Mouse (Mus musculus) A20 (cell line): ENCODE results near the gene Gaa.
A peak's percentile ranks its signal among the peaks of the same experiment; 100 is the strongest.
"Not testable (repeated sequence)": the region's sequence is repeated elsewhere in the genome, so short reads cannot be mapped to it uniquely, and the experiment has no call there.

ENCODE experiments used
- DNase-seq: peaks from one replicate; pipeline ENCODE4 v3.0.0-alpha.2; 2011; ENCODE audit warnings: low read depth, low spot score

The Gaa gene

DNA sequence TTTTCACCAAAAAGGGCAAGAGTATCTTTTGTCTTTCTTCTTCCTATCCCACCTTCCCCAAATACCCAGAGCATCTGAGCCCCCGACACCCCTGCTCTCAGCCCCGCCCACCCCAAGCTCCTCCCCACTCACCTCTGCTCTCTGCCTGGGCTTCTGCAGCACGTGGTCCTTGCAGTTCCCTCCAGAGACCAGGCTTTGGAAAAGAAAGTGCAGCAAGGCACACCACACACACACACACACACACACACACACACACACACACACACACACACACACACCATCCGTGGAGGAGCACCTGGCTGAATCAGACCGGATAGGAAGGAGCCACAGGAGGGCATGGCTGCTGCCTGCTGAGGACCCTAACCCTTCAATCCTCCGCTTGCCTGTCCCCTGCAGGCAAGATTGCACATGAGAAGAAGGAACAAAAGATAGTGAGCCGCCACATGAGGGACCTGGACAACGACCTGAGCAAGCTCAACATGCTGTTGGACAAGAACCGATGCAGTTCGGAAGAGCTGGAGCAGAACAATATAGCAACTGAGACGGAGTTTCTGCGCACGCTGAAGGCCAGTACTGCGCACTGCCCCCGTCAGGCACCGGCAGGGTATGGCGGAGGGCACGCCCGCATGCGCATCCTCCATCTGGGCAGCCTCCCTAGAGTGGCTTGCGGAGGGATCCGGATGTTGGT is 14.7 kb upstream of the Gaa start:
- DNase-seq = no peak

DNA sequence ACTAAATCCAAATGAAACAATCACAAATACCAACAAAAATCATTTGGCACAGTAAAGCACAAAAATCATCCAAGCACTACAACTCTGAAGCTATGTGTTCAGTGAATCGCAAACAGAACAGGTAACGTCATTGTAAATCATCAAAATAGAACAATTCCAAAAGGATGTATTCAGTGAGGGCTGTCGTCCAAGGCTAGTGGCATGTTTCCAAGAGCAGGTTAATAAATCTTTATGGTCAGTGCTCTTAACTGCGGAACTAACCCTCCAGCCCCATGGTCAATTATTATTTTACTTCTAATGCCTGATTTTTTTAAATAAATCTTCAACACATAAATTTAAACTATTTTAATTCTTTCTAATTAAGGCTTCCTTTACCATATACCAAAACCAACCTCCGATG is 11.1 kb upstream of the Gaa start:
- DNase-seq = not testable (repeated sequence)

- DNase-seq = no peak
Observed at GRCm38 (mm10) chr11:119258216-119258571, 9.5 kb upstream of the Gaa start.

DNA sequence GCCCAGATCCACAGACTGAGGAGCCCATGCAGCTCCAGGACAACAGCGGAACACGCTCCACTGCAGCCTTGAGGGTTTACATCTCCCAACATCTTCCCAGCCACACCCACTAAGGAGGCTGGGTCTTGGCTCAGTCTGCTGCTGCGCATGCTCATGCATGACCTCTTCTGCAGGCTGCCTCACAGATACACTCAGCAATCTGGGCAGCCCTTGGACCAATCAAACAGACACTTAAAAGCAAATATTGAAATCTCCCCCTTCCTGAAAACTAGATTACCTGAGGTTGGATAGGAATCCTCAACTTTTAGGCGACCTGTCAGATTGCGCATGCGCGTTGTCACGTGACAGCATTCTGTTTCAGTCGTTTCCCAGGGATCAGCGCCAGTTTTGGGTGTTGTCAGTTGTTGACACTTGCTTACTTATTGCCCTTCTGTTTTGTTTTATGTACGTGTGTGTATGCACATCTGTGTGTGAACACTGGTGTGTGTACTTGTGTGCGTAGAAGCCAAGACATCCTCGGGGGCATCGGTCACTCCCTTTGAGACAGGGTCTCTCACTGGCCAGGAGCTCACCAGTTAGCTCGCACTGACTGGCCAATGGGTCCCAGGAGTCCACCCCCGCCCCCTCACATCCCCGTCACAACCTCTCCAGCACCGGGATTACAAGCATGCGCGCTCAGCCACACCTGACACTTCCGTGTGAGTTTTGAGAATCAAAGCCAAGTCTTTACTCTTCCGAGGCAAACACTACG is 8.9 kb upstream of the Gaa start:
- no peak for DNase-seq

DNA sequence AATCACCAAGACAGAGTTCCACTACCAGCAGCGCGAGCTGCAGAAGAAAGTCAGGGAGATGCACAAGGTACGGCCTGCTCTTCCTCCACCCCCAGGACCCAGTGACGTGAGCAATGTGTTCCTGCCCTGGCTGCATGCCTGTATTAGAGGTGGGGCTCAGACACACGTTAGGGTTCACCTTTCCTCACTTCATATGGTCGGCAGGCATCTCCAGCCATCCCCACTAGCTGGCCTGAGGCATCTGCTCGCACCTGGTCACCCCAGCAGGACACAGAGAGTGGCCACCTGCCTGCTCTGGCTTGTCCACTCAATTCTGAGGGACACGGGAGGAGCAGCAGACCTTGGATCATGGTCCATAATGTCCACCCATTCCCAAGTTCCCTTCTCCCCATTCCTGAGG is 7.7 kb upstream of the Gaa start:
- DNase-seq = no peak

DNA sequence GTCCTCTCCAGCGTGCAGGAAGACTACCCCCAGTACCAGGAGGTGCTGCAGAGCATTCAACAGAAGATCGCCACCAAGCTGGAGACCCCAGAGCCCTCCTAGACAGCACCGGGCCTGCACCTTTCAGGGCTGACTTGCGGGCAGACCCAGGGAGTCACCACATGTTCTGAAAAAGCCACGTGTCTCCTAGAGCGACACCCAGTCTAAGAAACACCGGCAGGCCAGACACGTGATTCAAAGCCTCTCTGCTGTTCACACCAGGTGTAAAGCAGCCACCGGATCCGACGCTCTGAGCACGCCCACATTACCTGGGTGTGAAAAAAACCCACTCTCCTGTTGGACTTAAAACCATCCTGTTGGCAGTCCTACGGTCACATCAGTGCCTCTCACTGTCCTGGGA is 3.3 kb upstream of the Gaa start:
- DNase-seq = no peak

DNA sequence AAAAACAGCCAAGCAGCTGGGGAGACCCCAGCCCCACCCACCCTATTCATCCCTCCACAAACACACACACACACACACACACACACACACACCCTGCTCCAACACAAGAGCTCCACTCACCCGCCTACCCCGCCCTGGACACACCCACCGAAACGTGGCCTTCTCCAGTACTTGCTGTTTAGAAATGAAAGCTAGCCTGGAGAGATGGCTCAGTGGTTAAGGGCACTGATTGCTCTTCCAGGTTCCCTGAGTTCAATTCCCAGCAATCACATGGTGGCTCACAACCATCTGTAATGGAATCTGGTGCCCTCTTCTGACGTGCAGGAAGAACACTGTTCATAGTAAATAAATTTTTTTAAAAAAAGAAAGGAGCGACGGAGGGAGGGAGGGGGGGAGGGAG is 1.9 kb upstream of the Gaa start:
- no peak for DNase-seq

- no peak for DNase-seq
Observed at GRCm38 (mm10) chr11:119267241-119267674, 429 bp upstream of the Gaa start.

DNA sequence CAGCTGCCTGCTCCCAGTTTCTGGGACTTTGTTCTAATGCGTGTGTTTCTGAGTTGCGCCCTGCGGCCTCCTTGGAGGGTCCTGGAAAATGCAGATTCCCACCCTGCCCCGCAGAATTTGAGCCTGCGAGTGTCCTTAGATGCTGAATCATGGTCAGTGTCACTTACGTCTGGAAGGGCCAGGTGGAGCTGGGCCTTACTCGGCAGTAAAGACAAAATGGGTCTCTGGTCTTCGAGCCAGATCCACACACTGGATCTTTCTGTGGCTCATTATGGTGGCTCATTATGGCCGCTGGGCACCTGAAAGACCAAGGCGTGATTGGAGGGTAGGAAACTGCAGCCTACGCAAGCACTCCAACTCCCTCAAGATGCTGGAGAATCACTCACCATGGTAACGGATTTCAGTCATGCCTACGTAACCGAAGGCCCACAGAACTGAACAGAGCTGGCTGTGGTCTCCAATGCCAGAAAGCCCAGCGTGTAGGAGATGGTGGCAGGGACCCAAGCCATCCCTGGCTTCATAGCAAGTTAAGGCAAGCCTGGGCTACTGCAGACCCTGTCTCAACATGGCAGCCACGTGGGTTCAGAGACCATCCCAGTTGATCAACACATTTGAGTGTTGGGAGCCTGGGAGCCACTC is 989 bp downstream of the Gaa start:
- no peak for DNase-seq

GRCm38 (mm10) chr11:119272492-119272891 is 4.8 kb downstream of the Gaa start:
- DNase-seq = not testable (repeated sequence)

DNA sequence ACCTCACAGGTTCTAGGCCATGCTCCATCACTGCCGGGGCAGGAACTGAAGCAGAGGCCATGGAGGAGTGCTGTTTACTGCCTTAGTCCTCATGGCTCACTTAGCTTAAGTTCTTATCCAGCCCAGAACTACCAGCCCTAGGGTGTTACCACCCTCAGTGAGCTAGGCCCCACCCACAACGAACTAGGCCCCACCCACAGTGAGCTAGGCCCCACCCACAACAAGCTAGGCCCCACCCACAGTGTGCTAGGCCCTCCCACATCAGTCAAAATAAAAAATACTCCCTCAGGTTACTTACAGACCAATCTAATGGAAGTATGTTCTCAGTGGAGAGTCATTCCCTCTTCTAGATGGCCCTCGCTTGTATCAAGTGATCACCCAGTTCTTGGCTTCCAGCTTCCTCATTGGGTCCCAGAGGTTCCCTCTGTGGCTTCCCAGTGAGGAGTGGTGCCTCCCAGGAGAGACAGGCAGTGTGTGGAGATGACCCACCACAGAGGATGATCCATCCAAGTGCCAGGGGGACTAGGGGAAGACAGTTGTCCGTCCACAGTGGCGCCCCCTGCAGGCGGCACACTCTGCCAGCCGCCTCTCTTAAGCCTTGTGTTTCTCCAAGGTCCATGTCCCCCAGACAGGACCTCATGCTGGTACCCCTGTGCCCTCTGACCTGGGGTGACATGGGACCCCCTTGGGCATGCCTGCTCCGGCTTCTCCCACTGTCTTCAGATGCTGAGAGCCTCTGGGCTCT is 5.7 kb downstream of the Gaa start:
- DNase-seq = peak; percentile 34

- DNase-seq = no peak
Observed at GRCm38 (mm10) chr11:119281030-119281429, 13.3 kb downstream of the Gaa start.

DNA sequence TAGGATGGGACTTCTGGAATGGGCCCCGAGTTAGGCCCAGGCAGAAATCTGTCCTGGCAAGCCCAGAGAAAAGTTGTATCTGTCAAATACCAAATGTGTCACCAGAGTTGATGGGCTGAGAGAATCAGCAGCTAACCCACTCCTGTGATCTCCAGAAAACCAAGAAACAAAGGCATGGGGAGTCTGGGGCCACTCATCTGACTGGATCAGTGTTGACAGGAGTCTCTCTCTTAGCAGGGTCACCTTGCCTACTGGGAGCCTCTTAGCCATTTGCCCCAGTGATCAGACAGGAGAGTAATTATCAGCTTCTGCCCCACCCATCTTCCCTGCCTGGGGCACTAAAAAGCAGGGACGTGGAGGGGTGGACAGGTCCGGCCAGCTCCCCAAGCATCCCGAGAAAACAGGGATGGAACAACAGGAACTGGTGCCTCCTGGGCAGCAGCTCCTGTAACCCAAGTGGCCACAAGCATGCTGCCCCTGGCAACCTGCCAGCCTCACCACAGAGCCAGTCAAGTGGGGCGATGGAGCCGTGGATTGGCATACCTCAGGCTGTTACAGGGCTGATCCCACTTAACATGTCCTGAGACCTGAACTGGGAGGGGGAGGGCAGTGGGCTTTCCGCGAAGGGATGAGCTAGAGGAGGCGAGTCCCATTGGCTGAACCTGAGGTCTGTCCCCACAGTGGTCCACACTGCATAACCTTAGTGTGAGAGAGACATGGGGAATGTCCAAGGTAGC is 18.3 kb downstream of the Gaa start:
- no peak for DNase-seq

GRCm38 (mm10) chr11:119287207-119287992 is 19.7 kb downstream of the Gaa start:
- DNase-seq = no peak

DNA sequence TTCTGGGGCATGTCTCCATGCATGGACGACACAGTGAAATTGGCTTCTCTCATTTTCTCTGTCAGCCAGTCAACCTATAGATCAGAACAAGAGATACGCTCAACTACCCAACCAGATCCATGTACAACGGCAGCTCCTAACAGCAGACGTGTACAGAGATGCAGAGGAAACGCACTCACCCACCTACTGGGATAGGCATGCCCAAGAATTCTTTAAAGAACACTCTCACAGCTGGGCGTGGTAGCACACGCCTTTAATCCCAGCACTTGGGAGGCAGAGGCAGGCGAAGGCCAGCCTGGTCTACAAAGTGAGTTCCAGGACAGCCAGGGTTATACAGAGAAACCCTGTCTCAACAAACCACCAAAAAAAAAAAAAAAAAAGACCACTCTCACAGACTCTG is 25.2 kb downstream of the Gaa start:
- DNase-seq = not testable (repeated sequence)

DNA sequence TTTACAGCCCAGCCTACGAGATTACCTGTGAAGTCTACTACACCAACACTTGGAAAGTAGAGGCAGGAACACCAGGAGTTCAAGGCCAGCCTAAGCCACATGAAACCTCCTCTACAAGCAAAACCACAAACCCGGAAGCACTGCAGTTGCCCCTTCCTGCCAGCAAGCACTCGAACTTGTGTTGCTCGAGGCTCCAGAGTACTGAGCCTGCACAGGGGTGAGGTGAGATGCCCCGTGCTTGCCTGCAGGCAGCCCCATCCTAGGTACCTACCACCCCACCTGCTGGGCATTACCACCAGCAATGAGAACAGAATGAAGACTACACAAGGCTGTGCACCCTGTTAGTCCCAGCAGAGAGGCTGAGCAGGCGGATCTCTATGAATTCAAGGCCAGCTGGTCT is 30.3 kb downstream of the Gaa start:
- peak; percentile 12 for DNase-seq

- DNase-seq = no peak
Observed at GRCm38 (mm10) chr11:119298917-119299316, 31.2 kb downstream of the Gaa start.

GRCm38 (mm10) chr11:119299391-119300245 is 31.9 kb downstream of the Gaa start, which contains the start of gene Eif4a3:
Gene Eif4a3, minus strand, starts transcription at chr11:119300089.
- peak; percentile 98 for DNase-seq

- DNase-seq = no peak
Observed at GRCm38 (mm10) chr11:119300246-119300935, 32.7 kb downstream of the Gaa start.
